Mouse (Mus musculus): ENCODE results near the gene Gtf2ird1.
"Not testable (repeated sequence)": the region's sequence is repeated elsewhere in the genome, so short reads cannot be mapped to it uniquely, and the experiment has no call there.

Gene Gtf2ird1

GRCm38 (mm10) chr5:134409606-134410306 lies 46.8 kb downstream of the Gtf2ird1 start:
- DNase-seq (ENCODE audit: low read depth), result no peak

GRCm38 (mm10) chr5:134408119-134408518 lies 48.4 kb downstream of the Gtf2ird1 start:
- DNase-seq (ENCODE audit: low read depth), result no peak

DNA sequence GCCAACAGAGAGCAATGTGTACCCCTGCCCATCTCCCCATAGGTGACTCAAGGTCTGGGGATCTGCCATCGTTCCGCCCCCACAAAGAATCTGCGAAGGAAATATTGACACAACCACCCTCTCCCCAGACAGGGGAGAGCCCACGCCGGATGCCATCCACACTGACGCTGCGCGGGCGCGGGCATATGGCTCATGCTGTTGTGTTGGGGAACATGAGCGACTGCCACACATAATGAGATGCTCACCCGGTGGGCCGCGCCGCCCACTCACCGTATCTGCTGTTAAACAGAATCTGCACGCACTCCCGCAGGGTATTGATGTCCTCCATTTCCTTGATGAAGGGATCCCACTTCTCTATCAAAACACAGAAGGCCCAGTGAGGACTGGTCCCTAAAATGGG lies 54.7 kb downstream of the Gtf2ird1 start:
- DNase-seq (ENCODE audit: low read depth), result no peak

DNA sequence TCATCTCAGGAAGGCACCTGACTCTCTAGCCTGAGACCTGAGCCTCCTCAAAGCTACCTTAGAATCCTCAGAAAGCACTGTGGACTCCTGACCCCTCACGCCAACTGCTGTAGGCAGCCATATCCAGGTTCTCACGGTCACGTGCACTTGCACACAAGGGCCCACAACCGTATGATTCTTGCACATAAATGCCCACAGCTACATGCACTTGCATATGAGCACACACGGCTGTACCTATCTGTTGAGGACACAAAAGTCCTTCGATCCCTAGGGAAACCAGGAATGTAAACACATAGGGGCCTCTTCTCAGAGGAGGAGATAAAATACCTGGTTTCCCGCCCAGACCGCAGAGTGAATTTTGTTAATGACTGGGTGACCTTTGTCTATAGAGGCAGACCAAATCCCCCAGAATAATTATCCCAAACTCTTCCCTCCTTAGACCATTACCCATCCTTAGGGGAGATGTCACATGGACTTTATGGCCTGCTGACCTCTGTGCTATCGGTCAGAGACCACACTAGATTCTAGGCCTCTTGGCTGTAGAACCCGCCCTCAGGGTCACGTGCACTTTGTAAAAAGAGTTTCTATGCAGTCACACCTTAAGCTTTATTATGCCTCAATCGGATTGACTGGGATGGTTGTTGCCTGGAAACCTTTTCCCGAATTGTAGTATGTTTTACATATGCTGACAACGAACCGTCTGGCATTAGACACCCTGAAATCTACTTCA lies 58.9 kb downstream of the Gtf2ird1 start:
- no peak for DNase-seq (ENCODE audit: low read depth)

GRCm38 (mm10) chr5:134396519-134396918 lies 60.0 kb downstream of the Gtf2ird1 start:
- no peak for DNase-seq (ENCODE audit: low read depth)

DNA sequence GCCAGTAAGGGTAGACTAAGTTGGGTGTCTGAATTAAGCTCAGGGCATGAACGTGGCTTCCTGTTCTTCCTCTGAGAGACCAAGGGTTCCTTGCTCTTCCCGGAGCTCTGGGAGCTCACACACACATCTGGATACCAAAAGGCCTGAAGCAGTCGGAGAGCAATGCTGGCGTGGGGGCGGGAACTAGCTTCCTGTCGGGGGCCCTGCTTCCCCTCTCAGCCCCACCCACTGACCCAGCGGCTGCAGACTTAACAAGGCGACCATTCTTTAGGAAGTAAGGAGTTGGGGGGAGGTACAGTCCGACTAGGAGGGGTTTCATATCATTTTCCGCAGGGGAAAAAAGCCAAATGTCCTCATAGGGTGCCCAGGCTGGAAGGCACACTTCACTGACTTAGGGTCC lies 61.9 kb downstream of the Gtf2ird1 start:
- DNase-seq (ENCODE audit: low read depth), result peak; percentile 49

DNA sequence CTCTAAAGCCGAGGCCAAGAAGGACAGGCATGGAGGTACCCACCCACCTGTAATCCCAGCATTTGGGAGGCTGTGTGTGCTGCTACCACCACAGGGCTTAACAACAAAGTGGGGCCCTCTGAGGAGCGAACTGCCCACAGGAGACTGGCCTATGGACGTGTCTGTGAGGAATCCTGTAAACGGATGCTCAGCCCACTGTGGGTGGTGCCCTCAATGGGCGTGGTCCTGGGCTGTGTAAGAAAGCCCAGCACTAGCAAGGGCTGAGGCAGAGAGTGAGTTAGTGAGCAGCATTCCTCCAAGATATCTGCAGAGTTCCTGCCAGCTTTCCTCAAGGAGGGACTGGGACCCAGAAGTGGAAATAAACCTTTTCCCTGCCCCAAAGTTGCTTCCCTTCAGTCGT lies 62.9 kb downstream of the Gtf2ird1 start:
- no peak for DNase-seq (ENCODE audit: low read depth)

DNA sequence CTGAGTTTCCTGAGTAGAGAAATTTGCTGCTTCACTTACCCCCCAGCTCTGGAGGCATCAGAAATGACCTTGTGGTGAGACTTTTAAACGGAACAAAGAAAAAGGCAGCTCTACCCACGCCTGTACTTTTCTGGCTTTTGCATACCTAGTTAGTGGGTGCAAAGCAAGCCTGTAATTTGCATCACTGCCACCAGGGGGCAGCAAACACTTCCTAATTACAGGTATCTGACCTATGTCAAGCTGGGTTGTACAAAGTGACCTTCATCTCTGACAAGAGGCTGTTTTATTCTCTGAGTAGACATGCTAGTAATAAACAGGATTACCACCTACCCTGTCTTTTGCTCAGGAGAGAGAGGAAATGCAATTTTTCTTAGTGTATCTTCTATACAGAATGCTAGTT lies 71.4 kb downstream of the Gtf2ird1 start:
- peak; percentile 89 for DNase-seq (ENCODE audit: low read depth)

DNA sequence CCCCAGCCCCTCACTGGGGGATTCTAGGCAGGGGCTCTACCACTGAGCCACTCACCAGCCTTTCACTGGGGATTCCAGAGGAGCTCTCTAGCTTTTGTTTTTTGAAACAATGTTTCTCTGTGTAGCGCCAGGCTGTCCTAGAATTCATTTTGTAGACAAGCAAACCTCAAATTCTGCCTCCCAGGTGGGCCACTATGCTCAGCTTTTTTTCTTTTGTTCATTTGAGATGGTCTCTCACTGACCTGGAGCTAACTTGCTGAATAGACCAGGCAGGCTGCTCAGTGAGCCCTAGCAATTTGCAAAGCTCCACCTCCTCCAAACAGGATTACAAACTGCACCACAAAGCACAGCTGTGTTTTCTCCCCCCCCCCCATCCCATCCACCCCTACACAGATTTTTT lies 81.3 kb downstream of the Gtf2ird1 start:
- no peak for DNase-seq (ENCODE audit: low read depth)

- DNase-seq (ENCODE audit: low read depth), result no peak
These were observed 82.0 kb downstream of the Gtf2ird1 start for GRCm38 (mm10) chr5:134374546-134374945.

DNA sequence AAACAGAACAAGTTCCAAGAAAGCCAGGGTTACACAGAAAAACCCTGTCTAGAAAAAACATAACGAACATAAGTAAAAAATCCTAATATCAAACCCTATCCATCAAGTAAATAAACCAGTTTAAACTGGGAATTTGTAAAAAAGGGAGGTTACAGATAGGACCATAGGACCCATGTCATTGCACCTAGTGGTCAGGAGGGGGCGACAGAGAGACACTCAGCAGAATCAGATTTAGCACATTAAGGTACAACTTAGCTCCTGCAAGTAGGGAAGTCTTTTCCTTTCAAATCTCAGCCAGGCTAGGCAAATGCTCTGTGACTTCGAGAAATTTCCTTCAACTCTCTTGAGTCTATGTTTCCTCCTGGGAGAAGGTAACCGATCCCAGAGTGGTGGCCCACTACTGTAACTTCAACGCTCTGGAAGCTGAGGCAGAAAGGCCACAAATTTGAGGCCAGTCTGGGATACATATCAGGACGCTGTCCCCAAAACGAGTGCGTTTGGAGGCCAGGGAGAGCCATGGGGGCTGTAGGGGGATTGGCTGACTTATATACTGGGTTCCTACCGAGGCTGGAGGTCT lies 82.5 kb downstream of the Gtf2ird1 start:
- peak; percentile 83 for DNase-seq (ENCODE audit: low read depth)

DNA sequence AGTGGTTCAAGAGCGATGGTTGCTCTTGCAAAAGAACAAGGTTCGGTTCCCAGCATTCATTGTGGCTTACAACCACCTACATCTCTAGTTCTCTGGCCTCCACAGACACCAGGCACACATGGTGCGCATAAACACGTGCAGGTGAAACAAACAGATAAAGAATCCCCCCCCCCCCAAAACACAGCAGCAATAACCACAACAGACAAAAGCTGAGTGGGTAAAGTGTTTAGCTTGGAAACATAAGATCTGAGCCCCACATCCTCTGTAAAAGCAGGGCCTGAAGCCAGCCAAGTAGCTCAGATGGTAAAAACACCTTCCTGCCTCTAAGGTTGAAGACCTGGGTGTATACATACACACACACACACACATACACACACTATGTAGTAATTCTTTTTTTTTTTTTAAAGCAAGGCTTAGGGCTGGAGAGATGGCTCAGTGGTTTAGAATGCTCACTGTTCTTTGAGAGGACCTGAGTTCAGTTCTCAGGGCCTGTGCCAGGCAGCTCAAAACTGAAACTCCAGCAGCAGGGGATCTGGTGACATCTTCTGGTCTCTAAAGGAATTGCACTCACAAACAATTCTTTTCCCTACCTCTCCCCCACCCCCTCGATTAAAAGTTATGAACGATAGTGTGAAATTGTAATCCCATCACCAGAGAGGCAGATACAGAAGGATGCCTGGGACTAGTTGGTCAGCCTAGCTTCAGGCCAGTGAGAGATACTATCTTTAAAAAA lies 83.4 kb downstream of the Gtf2ird1 start:
- DNase-seq (ENCODE audit: low read depth), result peak; percentile 59

DNA sequence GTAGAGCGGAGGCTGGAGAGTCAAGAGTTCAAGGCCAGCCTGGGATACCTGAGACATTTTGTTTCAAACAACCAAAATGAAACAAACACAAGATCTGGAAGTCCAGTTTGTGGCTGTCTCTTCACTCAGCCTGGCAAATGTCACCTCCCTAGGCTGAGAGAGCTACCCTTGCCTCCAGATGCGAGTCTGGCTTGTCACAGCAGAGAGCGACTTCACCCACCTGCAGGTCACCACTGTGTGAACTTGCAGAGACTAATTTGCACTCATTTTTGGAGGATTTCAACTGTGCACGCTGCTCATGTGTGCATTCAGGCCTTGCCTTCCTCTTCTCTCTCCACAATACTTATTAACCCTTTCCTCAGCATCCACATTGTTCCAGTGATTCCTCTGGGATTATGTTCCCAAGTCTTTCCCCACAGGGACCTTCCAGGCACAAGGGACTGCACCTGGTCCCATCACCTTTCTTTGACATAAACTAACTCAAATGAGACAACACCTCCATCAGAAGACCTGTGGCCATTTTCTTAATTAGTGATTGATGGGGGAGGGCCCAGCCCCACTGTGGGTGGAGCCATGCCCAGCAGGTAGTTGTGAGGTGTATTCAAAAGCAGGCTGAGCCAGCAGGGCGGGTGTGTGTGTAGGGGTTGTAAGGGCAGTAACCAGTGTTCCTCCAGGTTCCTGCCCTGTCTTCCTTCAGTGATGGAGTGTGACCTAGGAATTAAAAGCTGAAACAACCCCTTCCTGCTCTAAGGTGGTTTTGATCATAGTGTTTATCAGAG lies 84.8 kb downstream of the Gtf2ird1 start:
- no peak for DNase-seq (ENCODE audit: low read depth)

DNA sequence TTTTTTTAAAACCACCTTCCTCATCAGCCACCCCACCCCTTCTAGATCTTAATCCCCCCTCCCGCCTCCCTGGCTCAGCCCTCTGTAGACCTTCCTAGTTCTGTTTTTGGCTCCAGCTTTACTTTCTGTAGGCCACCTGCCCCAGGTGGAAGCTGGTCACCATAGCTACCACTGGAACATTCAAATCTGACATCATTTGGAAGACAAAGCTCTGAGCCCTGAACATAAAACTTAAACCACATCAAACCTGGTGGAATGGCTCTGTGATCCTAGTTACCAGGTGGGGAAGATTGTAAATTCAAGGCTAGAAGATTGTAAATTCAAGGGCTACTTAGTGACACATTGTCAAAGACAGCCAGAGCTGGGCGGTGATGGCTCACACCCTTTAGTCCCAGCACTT lies 85.7 kb downstream of the Gtf2ird1 start:
- DNase-seq (ENCODE audit: low read depth), result peak; percentile 80

DNA sequence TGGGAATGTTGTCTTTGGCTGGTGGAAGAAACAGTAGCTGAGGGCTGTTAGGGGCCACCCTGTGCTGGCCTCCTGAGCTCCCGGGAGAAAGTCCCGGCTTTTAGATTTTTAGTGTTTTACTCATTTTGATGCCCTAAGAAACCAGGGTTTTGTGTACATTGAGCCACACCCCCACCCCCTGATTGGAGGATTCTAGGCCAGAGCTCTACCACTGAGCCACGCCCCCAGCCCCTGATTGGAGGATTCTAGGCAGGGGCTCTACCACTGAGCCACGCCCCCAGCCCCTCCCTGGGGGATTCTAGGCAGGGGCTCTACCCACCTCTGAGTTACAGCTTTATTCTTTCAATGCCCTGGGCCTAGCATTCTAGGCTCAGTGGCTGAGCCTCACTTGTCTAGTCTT lies 97.4 kb downstream of the Gtf2ird1 start:
- DNase-seq (ENCODE audit: low read depth), result no peak

- DNase-seq (ENCODE audit: low read depth), result not testable (repeated sequence)
These were observed 101.1 kb downstream of the Gtf2ird1 start for GRCm38 (mm10) chr5:134355372-134355771.

DNA sequence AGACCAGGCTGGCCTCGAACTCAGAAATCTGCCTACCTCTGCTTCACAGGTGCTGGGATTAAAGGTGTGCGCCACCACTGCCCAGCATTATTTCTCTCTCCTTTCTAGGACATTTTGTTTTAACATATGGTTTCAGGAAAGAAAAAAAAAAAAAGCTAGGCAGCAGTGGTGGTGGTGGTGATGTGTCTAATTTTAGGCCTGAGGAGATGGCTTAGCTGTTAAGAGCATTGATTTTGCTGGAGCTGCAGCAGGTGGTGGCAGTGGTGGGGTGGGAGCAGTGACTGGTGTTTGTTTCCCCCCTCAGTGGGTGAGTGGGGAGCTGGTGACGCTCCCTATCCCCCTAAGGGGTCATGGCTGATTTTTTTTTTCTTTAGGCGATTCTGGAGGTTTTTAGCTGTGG lies 103.4 kb downstream of the Gtf2ird1 start:
- DNase-seq (ENCODE audit: low read depth), result no peak

GRCm38 (mm10) chr5:134352527-134353001 lies 104.0 kb downstream of the Gtf2ird1 start:
- DNase-seq (ENCODE audit: low read depth), result no peak

DNA sequence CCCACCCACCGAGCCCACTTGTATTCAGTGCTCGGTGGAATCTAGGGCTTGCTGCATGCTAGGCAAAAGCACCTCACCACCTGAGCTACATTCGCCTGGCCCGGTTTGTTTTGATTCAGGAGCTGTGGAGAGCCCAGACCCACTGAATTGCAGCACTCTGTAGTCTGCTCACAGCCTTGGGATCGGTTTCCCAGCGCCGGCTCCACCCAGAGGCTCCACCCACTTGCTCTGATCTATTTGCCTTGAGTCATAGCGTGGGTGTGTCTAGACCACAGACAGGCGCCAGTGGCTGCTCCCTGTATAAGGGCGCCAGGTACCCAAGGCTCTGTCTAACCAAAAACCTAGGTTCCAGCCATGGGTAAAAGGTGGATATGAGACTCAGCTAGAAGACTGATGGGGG lies 105.9 kb downstream of the Gtf2ird1 start:
- DNase-seq (ENCODE audit: low read depth), result peak; percentile 88

DNA sequence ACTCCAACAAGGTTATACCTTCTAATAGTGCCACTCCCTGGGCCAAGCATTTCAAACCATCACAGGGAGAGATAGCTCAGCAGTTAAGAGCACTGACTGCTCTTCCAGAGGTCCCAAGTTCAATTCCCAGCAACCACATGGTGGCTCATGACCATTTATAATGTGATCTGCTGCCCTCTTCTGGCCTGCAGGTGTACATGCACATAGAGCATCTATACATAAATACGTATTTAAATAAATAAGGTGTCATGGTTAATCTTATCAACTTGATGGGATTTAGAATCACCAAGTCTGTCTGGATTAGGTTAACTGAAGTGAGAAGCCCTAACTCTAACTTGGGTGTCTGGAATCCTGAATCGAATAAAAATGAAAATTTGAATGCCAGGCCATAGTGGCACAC lies 109.5 kb downstream of the Gtf2ird1 start:
- DNase-seq (ENCODE audit: low read depth), result peak; percentile 68

DNA sequence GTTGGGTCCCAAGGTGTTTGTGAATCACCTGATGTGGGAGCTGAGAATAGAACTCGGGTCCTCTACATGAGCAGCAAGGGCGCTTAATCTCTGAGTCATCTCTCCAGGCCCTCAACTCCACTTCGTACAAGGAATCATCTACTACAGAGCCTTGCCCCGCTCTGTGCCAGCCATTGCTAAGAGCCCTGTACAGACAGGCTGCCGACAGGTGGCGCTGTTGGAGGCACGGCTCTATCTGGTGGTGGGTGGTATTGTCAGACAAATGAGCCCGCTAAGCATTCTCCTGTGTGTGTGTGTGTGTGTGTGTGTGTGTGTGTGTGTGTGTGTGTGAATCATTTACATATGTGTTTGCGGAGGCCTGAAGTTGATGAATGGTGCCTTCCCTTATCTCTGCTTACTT lies 111.1 kb downstream of the Gtf2ird1 start:
- peak; percentile 77 for DNase-seq (ENCODE audit: low read depth)

- DNase-seq (ENCODE audit: low read depth), result no peak
These were observed 112.4 kb downstream of the Gtf2ird1 start for GRCm38 (mm10) chr5:134344076-134344475.
